Mouse (Mus musculus) MEL (cell line): ENCODE measurements at regions not wholly inside any gene's neighbourhood (a gene's known extent, or its start where the extent isn't known, plus 50 kb on each side); places are given as distances from the start of the nearest gene placed in this dataset.

ENCODE experiments used
- CHD2 ChIP-seq: IDR thresholded peaks from 2 replicates; pipeline ENCODE4 v1.6.1; 2011; ENCODE audit warnings: low read length, improper control_type of control experiment
- CTCF ChIP-seq, 3 experiments: IDR thresholded peaks in 2 of 3; conservative IDR thresholded peaks in 1 of 3; 2 replicates each; pipeline ENCODE4 v1.5.1; 2011 to 2012; ENCODE audit warnings: low read length in 3 of 3, low read depth in 2 of 3, mild to moderate bottlenecking in 2 of 3, improper control_type of control experiment in 1 of 3, inconsistent platforms in 1 of 3, mixed read lengths in 1 of 3, moderate library complexity in 1 of 3; ENCODE audit not compliant: control insufficient read depth in 1 of 3, insufficient read depth in 1 of 3, poor library complexity in 1 of 3, severe bottlenecking in 1 of 3
- EP300 ChIP-seq, 2 experiments: IDR thresholded peaks; 2 replicates each; pipeline ENCODE4 v1.6.1; 2011; ENCODE audit warnings: improper control_type of control experiment in 2 of 2, low read length in 2 of 2, low read depth in 1 of 2, mild to moderate bottlenecking in 1 of 2
- MAFK ChIP-seq: IDR thresholded peaks from 2 replicates; pipeline ENCODE4 v1.6.1; 2011; ENCODE audit warnings: low read depth, mild to moderate bottlenecking, low read length, improper control_type of control experiment, borderline replicate concordance
- MXI1 ChIP-seq: IDR thresholded peaks from 2 replicates; pipeline ENCODE4 v1.6.1; 2011; ENCODE audit warnings: mild to moderate bottlenecking, low read depth, low read length, improper control_type of control experiment
- MYC ChIP-seq: IDR thresholded peaks from 2 replicates; pipeline ENCODE4 v1.6.1; 2011; ENCODE audit warnings: low read depth, mild to moderate bottlenecking, low read length, improper control_type of control experiment, moderate library complexity
- POLR2A ChIP-seq, 2 experiments: IDR thresholded peaks; 2 replicates each; pipeline ENCODE4 v1.6.1; 2011 to 2012; ENCODE audit warnings: low read length in 2 of 2, mild to moderate bottlenecking in 2 of 2, control low read depth in 1 of 2, improper control_type of control experiment in 1 of 2, low read depth in 1 of 2, moderate library complexity in 1 of 2; ENCODE audit not compliant: control insufficient read depth in 1 of 2, insufficient read depth in 1 of 2, poor library complexity in 1 of 2
- RAD21 ChIP-seq: IDR thresholded peaks from 2 replicates; pipeline ENCODE4 v1.6.1; 2011; ENCODE audit warnings: mild to moderate bottlenecking, low read depth, low read length, improper control_type of control experiment
- TCF12 ChIP-seq: IDR thresholded peaks from 2 replicates; pipeline ENCODE4 v1.6.1; 2014; ENCODE audit warnings: low read depth, mild to moderate bottlenecking, inconsistent platforms, low read length, improper control_type of control experiment, moderate library complexity
- UBTF ChIP-seq: IDR thresholded peaks from 2 replicates; pipeline ENCODE4 v1.6.1; 2012; ENCODE audit warnings: low read depth, mild to moderate bottlenecking, inconsistent platforms, low read length, improper control_type of control experiment, moderate library complexity, borderline replicate concordance; ENCODE audit not compliant: insufficient read depth
- USF1 ChIP-seq: IDR thresholded peaks from 2 replicates; pipeline ENCODE4 v1.6.1; 2014; ENCODE audit warnings: low read depth, mild to moderate bottlenecking, inconsistent platforms, low read length, improper control_type of control experiment, moderate library complexity

- TF ChIP-seq CHD2 (no peak), UBTF (no peak), CTCF (IDR thresholded peaks at IDR 0.05 in 2 of 3, conservative IDR thresholded peaks at IDR 0.05 in 1 of 3; ENCODE audit: control insufficient read depth in 1 of 3, insufficient read depth in 1 of 3, low read depth in 2 of 3, low read length in 3 of 3, poor library complexity in 1 of 3, severe bottlenecking in 1 of 3) (no peak), MYC (no peak), MAFK (no peak), USF1 (no peak), POLR2A (IDR thresholded peaks at IDR 0.05; ENCODE audit: control insufficient read depth in 1 of 2, insufficient read depth in 1 of 2, low read depth in 1 of 2, low read length in 2 of 2, poor library complexity in 1 of 2) (no peak), EP300 (IDR thresholded peaks at IDR 0.05; ENCODE audit: low read depth in 1 of 2, low read length in 2 of 2) (no peak), RAD21 (no peak), MXI1 (no peak), TCF12 (no peak)
Measured at GRCm38 (mm10) chr12:90469754-90470153, 268.5 kb downstream of the Dio2 start.
